Mouse (Mus musculus) cerebellum, adult 2 months (tissue): Measurements from ENCODE around the gene Npas3. TPM values are rescaled to one million over a fixed set of nuclear protein-coding genes. Genes with fewer than 3 reads are reported as not detected.

Source experiments
- DNase-seq, 2 experiments: peaks; one replicate each; pipeline ENCODE4 v3.0.0; 2021
- H3K27ac ChIP-seq: fragments of 200-500 bp; 2 replicates; pipeline ENCODE4 v1.5.1; 2012; ENCODE audit warnings: low read length, control low read depth, inconsistent platforms; ENCODE audit not compliant: insufficient read depth
- H3K27me3 ChIP-seq: fragments of 200-500 bp; 2 replicates; pipeline ENCODE4 v1.6.1; 2012; ENCODE audit warnings: inconsistent platforms, mild to moderate bottlenecking, low read length, moderate library complexity; ENCODE audit not compliant: control insufficient read depth, insufficient read depth
- H3K4me1 ChIP-seq: fragments of 200-500 bp; 2 replicates; pipeline ENCODE4 v1.6.1; 2011; ENCODE audit warnings: low read length; ENCODE audit not compliant: control insufficient read depth, insufficient read depth
- H3K4me3 ChIP-seq: fragments of 200-500 bp; replicated peaks from 2 replicates; pipeline ENCODE3; 2011; ENCODE audit warnings: mild to moderate bottlenecking, low read depth, low read length, control low read depth; ENCODE audit not compliant: insufficient read depth
- CTCF ChIP-seq: fragments of 200-500 bp; IDR thresholded peaks from 2 replicates; pipeline ENCODE4 v1.5.1; 2011; ENCODE audit warnings: low read depth, mild to moderate bottlenecking, control low read depth, low read length, moderate library complexity, borderline replicate concordance; ENCODE audit not compliant: insufficient read depth
- POLR2A ChIP-seq: fragments of 200-500 bp; IDR thresholded peaks from 2 replicates; pipeline ENCODE4 v1.6.1; 2011; ENCODE audit warnings: low read length, control low read depth, borderline replicate concordance; ENCODE audit not compliant: insufficient read depth
- WGBS: fragments of 180-500 bp; shearing (Covaris S2); methylation state at CpG from one replicate; pipeline ENCODE4 v1.1.7; 2018; 5-methylcytosine and 5-hydroxymethylcytosine counted together
- polyA plus RNA-seq: library from polyadenylated mRNA; depleted of rRNA; stranded (reverse); fragments of >200 nt; gene quantifications from 2 replicates; pipeline ENCODE4 v1.2.3, GENCODE M21; 2012

Npas3 gene
- polyA plus RNA-seq, 1 experiment = 13.3 TPM

- Histone ChIP-seq H3K4me1 (no peaks in the 10 kb centered on the region), H3K4me3 (no peak overlapping the region), H3K27ac (no peak overlapping the region), H3K27me3 (no peaks in the 10 kb centered on the region)
- 62% methylated on average over 14 of the region's 14 CpGs for WGBS
- DNase-seq = no peak
- TF ChIP-seq POLR2A = no peak
- no peak for TF ChIP-seq CTCF
Measured at GRCm38 (mm10) chr12:53985851-53986842, 737.7 kb downstream of the Npas3 start.

GRCm38 (mm10) chr12:53992411-53992810 is 743.9 kb downstream of the Npas3 start:
- Histone ChIP-seq H3K4me1 (no peaks in the 10 kb centered on the region), H3K27me3 (no peaks in the 10 kb centered on the region), H3K4me3 (no peak overlapping the region), H3K27ac (no peak overlapping the region)
- no peak for DNase-seq
- WGBS = 98% methylated on average over 6 of the region's 6 CpGs
- TF ChIP-seq CTCF (no peak), POLR2A (no peak)

DNA sequence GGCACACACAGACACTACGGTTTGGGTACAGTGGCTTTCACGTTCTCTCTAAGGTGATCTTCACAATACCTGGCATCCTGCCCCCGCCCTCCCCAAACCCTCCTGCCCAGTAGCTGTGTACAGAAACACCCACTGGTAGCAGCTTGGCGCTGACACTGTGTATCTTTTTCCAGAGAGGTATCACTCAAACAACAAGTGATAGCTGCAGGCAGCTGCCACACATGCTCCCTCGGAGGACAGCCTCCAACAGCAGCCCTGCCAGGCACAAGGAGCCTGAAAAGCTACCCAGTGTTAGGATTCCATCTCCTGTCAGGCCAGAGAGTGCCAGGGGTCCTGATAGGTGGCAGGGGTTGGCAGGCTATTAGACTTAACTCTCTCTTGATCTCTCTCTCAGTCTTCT is 747.2 kb downstream of the Npas3 start:
- no peaks in the 10 kb centered on the region for H3K27me3 ChIP-seq
- H3K4me3 ChIP-seq = no peak overlapping the region
- no peaks in the 10 kb centered on the region for H3K4me1 ChIP-seq
- no peak overlapping the region for H3K27ac ChIP-seq
- WGBS = 21% methylated on average over 5 of the region's 5 CpGs
- DNase-seq = no peak
- TF ChIP-seq POLR2A = no peak
- TF ChIP-seq CTCF = no peak

DNA sequence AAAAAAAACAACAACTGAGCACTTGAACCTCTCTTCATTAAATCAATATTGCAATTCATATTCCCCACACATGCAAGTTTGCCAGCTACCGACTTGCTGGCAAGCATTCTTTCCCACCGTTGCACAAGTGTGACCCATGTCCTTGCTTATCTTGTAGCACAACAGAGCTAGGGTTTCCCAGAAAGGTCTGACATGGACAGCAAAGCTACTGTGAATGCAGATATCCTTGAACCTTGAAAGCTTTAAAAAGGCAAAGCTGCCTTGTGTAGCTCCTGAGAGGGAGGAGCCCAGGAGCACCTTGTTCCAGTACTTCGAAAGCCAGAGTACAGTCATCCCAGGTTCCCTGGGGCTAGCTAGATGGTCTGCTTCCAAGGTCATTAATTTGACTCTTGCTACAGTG is 748.7 kb downstream of the Npas3 start:
- no peak for TF ChIP-seq CTCF
- no peak for TF ChIP-seq POLR2A
- WGBS = 79% methylated on average over 3 of the region's 3 CpGs
- DNase-seq = no peak
- H3K4me3 ChIP-seq = no peak overlapping the region
- no peaks in the 10 kb centered on the region for H3K27me3 ChIP-seq
- H3K4me1 ChIP-seq = no peaks in the 10 kb centered on the region
- H3K27ac ChIP-seq = no peak overlapping the region

DNA sequence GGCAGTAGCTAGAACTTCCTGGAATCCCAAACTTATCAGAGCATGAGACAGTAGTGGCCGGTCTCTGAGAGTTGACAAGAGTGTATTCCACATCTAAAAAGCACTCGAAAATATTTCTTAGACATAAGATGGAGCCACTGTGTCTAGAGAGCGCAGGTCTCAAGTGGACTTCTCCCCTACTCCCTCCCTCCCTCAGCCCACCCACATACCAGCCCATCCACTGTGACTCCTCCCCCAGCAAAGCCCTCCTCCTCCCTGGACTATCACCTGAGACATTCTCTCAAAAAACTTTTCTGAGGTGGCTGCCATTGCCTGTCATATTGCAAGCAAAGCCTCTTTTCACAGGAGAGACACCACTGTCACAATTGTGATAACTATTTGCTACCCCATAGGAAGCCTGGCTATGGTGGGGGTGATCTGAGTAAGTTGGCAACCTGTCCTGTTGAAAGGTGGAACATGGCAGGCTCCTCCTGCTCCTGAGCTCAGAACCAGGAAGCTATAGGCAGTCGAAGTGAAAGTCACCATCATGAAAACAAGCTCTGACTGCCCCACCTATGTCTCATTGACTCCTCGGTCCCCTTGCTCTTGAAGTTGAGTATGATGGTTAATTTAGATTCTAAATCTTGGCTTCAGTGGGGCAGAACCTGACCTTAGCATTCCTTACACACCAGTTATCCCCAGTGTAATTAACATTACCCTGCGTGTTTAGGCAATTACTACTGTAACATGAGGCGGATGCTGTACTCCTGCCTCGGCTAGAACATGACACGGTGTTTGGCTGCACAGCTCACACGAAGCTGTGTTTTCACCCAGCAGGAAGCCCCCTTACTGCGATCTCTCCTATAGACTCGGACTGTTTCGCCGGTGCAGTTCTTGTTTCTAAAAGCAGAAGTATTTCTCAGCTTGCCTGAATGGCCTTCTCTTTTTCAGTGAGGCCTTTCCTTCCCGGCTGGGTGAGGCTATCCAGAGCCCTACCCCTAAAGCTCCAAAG is 751.5 kb downstream of the Npas3 start:
- WGBS = 46% methylated on average over 15 of the region's 15 CpGs
- H3K27ac ChIP-seq = no peak overlapping the region
- H3K4me3 ChIP-seq = no peak overlapping the region
- no peaks in the 10 kb centered on the region for H3K27me3 ChIP-seq
- DNase-seq = no peak
- TF ChIP-seq CTCF = no peak
- TF ChIP-seq POLR2A = no peak
- H3K4me1 ChIP-seq = no peaks in the 10 kb centered on the region

- Histone ChIP-seq H3K4me1 (no peaks in the 10 kb centered on the region), H3K27ac (no peak overlapping the region), H3K27me3 (no peaks in the 10 kb centered on the region), H3K4me3 (no peak overlapping the region)
- TF ChIP-seq POLR2A = no peak
- TF ChIP-seq CTCF = no peak
- no peak for DNase-seq
- 78% methylated on average over 4 of the region's 4 CpGs for WGBS
Measured at GRCm38 (mm10) chr12:54002496-54002895, 754.0 kb downstream of the Npas3 start.

- no peaks in the 10 kb centered on the region for H3K4me1 ChIP-seq
- TF ChIP-seq CTCF = no peak
- no peak for TF ChIP-seq POLR2A
- no peak for DNase-seq
- H3K27me3 ChIP-seq = no peaks in the 10 kb centered on the region
- no peak overlapping the region for H3K4me3 ChIP-seq
- H3K27ac ChIP-seq = no peak overlapping the region
- WGBS = 67% methylated on average over 8 of the region's 8 CpGs
Measured at GRCm38 (mm10) chr12:54004606-54005005, 756.1 kb downstream of the Npas3 start.
